Mouse (Mus musculus) lung, adult 2 months (tissue): ENCODE measurements at regions not wholly inside any gene's neighbourhood (a gene's known extent, or its start where the extent isn't known, plus 50 kb on each side); places are given as distances from the start of the nearest gene placed in this dataset.

Source experiments
- DNase-seq: peaks from one replicate; pipeline ENCODE4 v3.0.0; 2022
- H3K4me1 ChIP-seq: fragments of 200-500 bp; 2 replicates; pipeline ENCODE4 v1.6.1; 2011; ENCODE audit warnings: low read length; ENCODE audit not compliant: control insufficient read depth, insufficient read depth
- H3K4me3 ChIP-seq: fragments of 200-500 bp; replicated peaks from 2 replicates; pipeline ENCODE3; 2011; ENCODE audit warnings: low read depth, mild to moderate bottlenecking, control low read depth, low read length; ENCODE audit errors: extremely low read depth
- CTCF ChIP-seq: fragments of 200-500 bp; IDR thresholded peaks from 2 replicates; pipeline ENCODE4 v1.5.1; 2011; ENCODE audit warnings: mild to moderate bottlenecking, low read length, control low read depth; ENCODE audit not compliant: insufficient read depth
- POLR2A ChIP-seq: fragments of 200-500 bp; IDR thresholded peaks from 2 replicates; pipeline ENCODE4 v1.6.1; 2011; ENCODE audit warnings: low read depth, mild to moderate bottlenecking, control low read depth, low read length, borderline replicate concordance; ENCODE audit errors: extremely low read depth
- WGBS: fragments of 180-500 bp; shearing (Covaris S2); methylation state at CpG from one replicate; pipeline ENCODE4 v1.1.7; 2018; 5-methylcytosine and 5-hydroxymethylcytosine counted together

DNA sequence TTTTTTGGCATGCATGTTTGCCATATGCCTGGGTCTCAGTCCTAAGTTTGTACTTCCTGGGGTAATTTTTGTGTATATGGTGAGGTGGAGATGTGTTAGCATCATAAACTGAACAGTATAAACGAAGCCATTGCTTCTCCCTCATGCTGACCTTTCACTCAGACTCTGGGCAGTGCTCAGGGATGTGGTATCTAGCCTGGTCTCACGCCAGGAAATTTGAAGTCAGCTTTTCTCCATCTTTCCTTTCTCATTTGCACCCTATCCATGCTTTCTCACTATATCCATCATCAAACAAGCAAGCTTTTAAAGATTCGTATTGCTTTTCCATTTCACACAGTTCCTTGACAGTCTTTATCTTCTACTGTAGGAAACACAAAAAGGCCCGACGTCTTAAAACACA is 541.3 kb downstream of the Gja1 start:
- DNase-seq: no peak
- WGBS: 65% methylated on average over 5 of the region's 5 CpGs
- Histone ChIP-seq H3K4me1 (no peaks in the 10 kb centered on the region; the same call in 1 of the 2 replicates), H3K4me3 (no peak overlapping the region)
- no peak for TF ChIP-seq POLR2A
- no peak for TF ChIP-seq CTCF

DNA sequence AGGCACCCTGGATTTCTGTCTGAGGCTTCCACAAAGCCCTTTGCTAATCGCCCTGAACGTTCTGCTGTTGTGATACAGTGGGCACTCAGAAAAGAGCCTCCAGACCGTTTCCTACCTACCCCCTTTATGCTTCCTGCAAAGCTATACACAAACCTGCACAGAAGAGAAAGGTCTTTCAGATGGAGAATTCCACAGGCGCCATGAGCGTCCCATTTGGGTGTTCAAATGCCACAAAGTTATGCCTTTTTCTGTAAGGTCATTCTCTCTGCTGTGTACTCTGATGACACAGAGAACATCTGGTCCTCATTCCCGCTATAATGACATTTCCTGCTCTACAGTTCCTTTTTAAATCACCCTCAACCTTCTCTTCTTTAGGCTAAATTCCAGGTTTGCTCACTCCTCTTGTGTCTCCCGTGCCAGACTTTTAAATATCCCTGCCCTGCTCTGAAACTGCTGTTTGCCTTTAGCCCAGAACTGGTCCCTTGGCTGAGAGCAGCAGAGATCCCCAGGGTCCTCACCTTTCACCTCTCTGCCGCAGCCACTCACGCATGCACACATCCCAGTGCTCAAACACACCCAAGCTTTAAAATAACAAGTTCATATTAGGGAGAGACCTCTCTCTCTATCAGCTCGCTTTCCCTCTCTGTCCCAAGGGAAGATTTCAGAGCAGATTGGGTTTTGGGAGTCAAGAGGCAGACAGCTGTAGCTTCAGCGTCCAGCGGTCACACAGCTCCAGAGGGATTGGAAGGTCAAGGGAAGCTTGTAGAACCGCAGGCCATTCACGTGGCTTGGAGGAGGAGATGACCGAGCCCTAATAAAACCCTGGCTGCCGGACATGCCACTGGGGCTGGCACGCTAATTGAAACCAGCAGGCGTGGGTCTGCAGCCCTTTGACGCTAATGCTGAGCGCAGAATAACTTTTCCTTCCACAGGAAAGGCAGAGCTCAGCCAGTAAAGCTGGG is 543.9 kb downstream of the Gja1 start:
- TF ChIP-seq CTCF (no peak), POLR2A (no peak)
- no peak overlapping the region for H3K4me3 ChIP-seq
- 38% methylated on average over 20 of the region's 20 CpGs for WGBS
- DNase-seq: no peak
- no peaks in the 10 kb centered on the region; the same call in 1 of the 2 replicates for H3K4me1 ChIP-seq

DNA sequence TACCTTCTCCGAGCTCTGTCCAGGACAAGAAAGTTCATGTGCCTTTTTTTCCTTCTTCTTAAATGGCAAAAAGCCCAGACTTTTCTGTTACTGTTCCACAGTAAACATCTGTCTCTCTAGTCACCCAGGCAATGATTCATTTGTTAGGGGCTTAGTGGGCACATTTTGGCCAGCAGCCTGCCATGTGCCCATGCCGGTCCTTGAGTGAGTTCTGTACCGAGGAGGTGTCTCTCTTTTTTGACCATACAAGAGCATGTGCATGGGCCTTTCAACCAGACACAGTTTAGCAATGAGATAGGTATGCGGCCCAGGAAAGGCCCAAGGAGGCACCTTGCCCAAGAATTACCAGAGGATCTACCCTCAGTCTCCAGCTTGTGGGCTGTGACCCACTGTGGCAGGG is 551.0 kb upstream of the Hsf2 start:
- Histone ChIP-seq H3K4me3 (no peak overlapping the region), H3K4me1 (no peaks in the 10 kb centered on the region)
- no peak for DNase-seq
- TF ChIP-seq POLR2A (no peak), CTCF (no peak)
- WGBS: 52% methylated on average over 4 of the region's 4 CpGs

DNA sequence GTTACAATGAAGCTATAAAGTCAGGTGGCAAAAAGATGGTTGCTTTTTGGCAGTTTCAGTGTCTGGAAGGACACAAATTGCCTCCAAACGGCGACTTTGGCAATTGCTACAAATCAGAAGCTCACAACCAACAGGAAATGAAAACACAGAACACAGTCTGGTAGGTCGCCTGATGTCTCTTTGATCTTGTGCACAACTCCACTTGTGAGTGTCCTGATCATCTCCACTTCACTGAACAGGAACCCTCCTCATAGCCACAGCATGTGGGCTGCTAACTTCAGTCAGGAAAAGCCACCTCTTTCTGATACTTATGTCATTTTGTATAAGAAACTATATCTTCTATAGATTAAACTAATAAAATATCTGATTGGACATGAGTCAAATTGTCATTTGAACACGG is 544.2 kb upstream of the Hsf2 start:
- DNase-seq: no peak
- no peak overlapping the region for H3K4me3 ChIP-seq
- TF ChIP-seq CTCF (no peak), POLR2A (no peak)
- no peaks in the 10 kb centered on the region for H3K4me1 ChIP-seq
- WGBS: 65% methylated on average over 4 of the region's 4 CpGs

DNA sequence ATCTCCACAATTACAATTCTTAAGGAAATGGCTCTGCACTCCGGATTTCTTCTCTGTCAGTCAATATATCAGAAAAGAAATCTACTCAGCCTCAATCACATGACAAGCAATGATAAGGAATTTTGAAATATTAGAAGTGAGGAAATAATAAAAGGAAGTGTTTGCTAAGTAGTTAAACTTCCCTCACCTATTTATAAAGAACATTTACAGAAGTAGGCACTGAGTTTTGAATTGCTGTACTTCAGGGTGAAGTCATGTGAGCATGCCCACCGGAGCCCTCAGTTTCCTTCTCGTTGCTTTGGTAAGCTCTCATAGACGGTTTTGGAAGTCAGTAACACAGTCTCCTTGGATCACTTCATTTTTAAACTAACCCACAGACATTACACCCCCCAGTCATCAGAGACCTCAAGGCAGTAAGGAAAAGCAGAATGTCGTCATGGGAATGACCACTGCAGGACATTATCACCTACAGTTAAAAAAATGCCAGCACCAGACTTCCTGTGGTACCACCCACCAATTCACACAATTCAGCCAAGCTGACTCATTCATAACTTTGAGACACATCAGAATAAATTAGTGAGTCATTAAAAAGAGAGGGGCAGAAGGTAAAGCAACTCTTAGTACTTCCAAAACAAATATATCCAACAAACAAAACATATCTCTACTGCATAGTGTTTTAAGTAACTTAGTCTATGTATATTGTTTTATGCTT is 541.6 kb upstream of the Hsf2 start:
- Histone ChIP-seq H3K4me1 (no peaks in the 10 kb centered on the region), H3K4me3 (no peak overlapping the region)
- no peak for DNase-seq
- TF ChIP-seq POLR2A (no peak), CTCF (no peak)
- 36% methylated on average over 5 of the region's 5 CpGs for WGBS

DNA sequence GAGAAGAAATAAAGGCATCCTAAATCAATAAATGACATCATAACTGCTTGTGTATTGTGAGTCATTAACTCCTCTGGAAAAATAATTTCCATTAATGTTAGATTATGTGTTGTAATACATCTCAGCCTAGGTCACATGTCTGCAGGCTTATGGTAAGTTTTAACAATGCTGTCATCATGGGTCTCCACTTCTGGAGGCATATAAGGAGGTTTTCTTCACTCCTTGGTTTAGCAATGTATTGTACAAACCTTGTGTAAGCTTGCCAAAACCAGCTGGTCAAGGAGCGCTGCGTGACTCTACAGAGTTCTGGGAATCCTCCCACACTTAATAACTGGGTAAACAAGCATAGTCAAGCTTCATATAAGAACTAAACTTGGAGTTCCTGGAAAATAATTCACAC is 529.5 kb upstream of the Hsf2 start:
- WGBS: 61% methylated on average over 2 of the region's 2 CpGs
- no peak for TF ChIP-seq CTCF
- TF ChIP-seq POLR2A: no peak
- no peaks in the 10 kb centered on the region for H3K4me1 ChIP-seq
- no peak for DNase-seq
- H3K4me3 ChIP-seq: no peak overlapping the region

DNA sequence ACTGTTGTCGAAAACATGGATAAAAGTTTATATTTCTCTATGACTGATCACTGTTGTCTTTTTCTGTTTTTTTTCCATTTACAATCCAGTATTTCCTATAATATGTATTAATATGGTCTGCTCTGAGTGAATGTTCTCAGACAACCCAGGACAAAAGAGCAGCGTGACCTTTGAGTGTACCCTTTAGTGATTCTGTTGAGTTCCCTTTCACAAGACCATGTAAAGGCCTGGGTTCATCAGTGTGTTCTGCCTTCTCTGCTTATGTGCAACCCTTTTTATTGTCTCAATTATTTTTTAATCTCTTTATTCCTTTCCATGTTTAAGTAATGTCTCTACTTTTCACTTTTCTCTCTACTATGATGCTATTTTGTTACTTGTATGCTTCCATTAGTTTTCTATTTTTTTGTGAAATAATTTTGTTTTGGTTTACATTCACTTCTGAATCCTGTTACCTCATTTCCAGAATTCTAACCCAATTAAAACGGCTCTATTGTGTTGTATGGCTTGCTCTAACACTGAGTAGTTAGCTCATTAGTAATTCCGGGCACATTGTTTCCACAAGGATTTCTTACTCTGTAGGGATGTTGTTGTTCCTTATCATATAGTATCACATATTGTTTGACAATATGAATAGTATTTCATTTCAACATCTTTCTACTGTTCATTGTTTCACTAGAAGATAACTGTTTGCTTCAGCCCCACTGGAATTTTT is 523.9 kb upstream of the Hsf2 start:
- DNase-seq: no peak
- no peaks in the 10 kb centered on the region for H3K4me1 ChIP-seq
- TF ChIP-seq CTCF (no peak), POLR2A (no peak)
- H3K4me3 ChIP-seq: no peak overlapping the region
- 84% methylated on average over 4 of the region's 4 CpGs for whole genome bisulfite sequencing

DNA sequence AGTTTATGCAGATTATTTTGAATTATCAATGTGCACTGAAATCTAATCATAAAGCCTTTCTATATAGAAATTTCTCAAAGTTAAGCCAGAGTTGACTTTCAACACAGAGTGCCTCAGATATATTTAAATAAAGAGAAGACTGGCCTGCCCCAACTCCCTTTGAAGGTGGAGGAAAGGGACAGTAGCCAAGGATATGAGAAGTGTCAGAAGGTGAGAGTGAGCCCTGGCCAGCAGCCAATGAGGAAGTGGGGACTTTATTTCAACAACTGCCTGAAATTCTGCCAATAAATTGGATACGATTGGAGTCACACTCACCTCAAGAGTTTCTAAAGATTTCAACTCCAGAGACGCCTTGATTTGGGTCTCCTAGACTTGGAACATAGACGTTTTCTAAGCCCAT is 523.0 kb upstream of the Hsf2 start:
- 30% methylated on average over 3 of the region's 3 CpGs for WGBS
- H3K4me3 ChIP-seq: no peak overlapping the region
- H3K4me1 ChIP-seq: no peaks in the 10 kb centered on the region
- TF ChIP-seq CTCF (no peak), POLR2A (no peak)
- peak; percentile 41 for DNase-seq

DNA sequence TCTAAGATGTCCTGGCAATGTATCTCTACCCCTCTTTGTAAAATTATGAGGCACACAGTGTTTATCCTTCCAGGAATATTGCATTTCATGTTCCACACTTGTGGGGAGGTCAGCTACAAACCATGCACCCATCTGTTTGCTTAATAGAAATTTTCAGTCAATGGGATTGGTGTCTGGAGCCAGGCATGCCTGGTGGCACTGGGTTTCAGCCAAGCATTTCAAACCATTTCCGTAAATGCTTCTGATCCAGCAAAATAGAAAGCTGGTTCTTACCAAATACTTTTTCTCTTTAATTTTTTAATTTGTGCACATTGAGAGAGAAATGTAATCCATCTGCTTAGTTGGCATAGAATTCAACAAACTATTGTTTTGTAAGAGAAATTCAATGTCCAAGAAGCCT is 517.3 kb upstream of the Hsf2 start:
- WGBS: 63% methylated on average over 1 of the region's 1 CpGs
- DNase-seq: no peak
- Histone ChIP-seq H3K4me1 (no peaks in the 10 kb centered on the region), H3K4me3 (no peak overlapping the region)
- TF ChIP-seq POLR2A: no peak
- TF ChIP-seq CTCF: no peak

DNA sequence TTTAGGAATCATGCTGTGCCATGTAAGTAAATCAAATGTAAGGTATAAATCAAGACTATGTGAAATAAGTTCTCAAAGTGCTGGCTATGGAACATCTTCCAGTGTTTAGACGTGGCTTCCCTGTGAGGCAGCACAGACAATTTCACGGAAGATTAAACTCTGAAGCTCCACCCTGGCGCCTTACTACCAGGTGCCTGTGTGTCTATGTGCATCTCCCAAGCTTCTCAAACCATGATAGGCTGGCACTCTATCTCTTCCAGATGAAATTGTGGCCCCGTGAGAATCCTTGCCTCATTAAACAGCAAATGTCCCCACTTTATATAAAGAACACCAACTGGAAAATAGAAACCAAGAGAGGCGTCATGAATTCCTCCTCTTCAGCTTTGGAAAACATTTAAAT is 511.4 kb upstream of the Hsf2 start:
- Histone ChIP-seq H3K4me1 (no peaks in the 10 kb centered on the region), H3K4me3 (no peak overlapping the region)
- DNase-seq: no peak
- TF ChIP-seq CTCF (no peak), POLR2A (no peak)
- 88% methylated on average over 5 of the region's 5 CpGs for WGBS
